Mouse (Mus musculus) lung, adult 18-20 months (tissue): ENCODE measurements around the gene Chrna1.
"Not testable (repeated sequence)": the region's sequence is repeated elsewhere in the genome, so short reads cannot be mapped to it uniquely, and the experiment has no call there.

Experiments
- DNase-seq, 2 experiments: peaks; one replicate each; pipeline ENCODE4 v3.0.0; 2022; ENCODE audit warnings: mixed read lengths in 2 of 2

Chrna1 gene

DNA sequence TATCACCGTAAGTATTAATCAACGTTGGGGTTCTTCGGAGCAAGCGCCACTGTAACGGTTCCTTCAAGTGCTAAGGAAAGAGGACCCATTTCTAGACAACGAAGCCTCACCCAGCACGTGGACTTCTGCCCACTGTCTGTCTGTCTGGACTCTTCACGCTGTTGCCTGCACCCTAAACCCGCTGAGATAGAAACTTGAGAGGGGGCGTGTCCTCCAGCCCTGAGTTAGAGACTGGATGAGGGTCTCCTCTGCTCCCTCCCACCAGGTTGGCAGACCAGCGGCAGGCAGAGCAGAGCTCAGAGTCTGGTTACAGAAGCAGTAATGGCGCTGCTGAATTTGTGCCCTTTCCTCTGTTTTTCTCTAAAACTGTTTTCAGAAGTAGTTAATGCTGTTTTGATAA, 10.0 kb upstream of the Chrna1 start:
- no peak for DNase-seq

DNA sequence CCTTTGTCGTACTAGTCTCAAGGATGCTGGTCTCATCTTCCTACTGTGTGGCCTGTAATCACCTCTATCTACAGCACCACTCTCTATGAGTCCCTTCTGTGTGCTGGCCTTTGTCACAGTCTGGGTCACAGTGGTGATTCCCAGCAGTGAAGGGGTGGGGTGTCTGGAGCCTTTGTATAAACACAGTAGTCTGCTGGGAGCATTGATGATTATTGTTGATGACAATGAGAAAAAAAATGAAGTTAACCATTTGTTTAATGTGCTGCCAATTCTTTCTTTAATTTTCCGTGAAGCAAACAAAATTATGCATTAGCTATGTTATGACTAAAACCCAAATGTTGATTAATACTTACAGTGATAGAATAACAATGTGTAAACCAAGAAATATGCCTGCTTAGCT, 8.8 kb upstream of the Chrna1 start:
- DNase-seq, result no peak

DNA sequence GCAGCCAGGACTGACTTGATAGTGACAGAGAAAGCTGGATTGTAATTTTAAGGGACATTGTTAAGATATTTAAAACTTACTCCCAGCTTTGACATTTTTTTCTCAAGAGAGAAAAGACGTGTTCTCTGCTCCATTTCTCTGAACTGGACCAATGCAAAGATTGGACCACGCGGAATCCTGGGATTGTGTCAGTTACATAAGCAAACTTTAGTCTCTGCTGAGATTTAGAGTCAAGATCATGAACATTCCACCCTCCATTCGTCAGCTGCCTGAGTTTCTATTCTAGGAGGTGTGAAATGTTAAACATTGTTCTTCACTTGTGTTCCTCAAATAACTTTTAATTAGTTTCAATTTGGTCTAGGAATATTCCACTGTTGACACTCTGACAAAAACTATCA, 7.0 kb upstream of the Chrna1 start:
- no peak for DNase-seq

DNA sequence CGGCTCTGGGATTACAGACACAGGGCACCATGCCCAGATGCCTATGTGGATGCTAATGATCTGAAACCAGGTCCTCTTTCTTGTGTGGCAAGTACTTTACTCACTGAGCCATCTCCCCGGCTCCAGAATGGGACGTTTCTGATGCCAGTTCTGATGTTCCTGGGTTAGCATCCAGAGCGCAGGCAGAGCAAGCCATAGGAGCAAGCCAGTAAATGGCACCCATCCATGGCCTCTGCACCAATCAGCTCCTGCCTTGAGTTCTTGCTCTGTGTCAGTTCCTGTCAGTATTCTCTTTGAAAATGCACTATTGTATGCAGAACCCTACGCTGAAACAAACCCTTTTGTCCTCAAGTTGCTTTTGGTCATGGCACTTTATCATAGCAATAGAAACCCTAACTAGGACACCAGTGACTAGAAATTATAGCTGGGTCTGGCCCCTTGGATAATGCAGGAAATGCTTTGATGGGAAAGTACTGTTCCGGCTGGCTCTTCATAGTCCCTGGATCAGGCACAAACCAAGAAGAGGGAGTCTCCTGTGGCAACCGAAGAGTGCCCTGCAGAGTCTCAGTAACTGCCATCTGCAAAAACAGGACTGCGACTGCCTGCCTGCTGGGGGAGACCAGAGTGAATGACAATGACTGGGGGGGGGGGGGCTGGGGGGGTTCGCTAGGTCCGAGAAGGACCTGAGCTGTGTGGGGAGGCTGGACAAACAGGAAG, 6.4 kb upstream of the Chrna1 start:
- no peak for DNase-seq

DNA sequence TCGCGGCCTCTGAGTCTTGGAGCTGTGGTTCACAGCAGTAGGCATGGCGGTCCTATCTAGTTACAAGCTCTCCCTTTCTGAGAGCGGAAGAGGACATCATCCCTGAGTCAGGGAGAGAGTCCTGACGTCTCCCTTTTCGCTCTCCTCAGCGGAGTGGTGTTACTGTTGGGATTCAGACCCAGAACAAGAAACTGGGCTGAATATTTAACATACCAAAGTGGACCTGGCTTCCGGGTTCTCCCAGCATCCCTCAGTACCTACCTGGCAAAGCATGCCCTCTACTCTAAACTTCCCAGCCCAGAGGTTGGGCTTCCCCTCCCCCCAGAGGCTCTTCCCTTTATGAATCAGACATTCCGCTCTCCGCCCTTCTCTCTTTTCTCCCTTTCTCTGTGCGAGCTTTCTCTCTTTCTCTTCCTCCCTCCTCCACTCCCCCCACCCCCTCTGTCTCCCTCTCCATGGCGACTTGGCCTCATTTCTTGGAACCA, 5.3 kb upstream of the Chrna1 start:
- peak in 1 of 2 experiments; percentile 28 for DNase-seq

DNA sequence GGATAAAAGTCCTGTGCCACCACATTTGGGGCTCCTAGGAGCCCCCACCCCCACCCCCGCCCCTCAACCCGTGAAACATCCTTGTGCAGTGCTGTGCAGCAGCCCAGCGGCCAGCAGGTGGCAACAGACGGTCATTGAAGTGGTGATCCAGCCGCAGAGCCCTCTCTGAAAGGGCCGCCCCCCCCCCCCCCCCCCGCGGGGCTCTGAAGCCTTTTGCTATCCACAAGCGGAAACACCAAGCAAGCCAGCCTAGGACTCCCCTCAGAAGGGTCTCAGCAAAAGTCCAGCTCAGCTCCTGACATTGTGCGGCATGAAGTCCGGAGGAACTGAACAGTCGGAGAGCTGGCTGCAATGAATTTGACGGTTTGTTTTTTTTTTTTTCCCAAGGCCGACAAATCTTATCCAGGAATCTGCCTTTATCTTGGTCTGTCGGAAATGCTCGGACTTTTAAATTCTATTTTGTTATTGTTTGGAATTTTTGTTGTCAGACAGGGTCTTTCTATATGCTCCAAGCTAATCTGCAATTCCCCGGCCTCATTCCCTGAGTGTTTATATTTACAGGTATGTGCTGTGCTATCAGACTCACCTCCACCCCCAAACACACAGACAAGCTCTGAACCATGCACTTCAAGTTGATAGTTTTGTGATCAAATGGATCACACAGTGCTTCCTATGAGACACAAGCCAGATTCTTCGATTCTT, 4.7 kb upstream of the Chrna1 start:
- peak; percentile 72 to 81 for DNase-seq

DNA sequence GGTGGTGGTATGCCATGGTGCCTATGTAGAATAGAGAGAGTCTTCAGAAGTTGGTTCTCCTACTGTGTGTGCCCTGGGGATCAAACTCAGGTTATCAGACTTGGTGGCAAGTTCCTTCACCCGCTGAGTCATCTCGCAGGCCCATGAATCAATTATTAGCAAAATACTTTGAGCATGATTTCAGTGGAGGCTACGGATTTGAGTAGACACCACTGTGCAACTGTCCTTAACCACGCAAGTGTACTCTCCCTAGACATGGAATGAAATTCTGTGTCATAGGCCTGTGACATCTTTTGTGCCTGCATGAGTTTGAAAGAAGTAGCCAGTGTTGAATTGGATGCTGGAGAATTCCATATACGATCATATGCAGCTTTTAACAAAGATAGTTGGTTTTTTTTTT, 582 bp upstream of the Chrna1 start:
- no peak for DNase-seq

DNA sequence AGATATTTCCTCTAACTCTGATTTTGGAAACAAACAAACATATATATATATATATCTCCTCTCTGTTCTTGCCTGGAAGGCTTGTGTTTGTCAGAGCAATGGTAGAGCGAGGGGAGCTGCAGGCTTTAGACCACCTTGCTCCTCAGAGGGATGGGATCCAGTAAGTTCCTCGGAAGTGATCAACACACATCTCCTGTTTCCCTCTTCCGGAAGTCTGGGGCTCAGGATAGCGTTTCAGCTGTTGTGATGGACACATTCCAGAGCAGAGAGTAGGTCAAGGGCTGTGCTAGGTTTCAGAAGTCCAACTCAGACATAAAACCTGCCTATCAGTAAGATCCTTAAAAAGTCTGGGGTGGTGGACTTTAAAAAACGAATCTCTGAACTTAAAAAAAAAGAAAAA, 970 bp downstream of the Chrna1 start:
- DNase-seq, result no peak

DNA sequence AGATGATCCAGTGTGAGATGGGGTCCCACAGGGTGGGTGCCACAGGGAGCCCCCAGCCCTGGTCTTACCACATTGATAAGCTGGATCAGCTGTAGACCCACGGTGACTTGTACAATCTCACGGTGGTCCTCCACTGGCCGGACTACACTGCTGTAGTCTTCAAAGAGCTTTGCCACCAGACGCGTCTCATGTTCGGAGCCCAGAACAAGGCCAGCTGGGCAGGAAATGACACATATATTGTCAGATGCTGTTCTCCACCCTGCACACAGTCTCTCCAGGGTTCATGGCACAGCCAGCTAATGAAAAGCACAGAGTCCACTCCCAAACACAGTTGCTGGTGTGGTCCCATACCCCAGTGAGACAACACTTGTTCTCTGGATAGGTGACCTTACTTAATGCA, 5.7 kb downstream of the Chrna1 start:
- no peak for DNase-seq

DNA sequence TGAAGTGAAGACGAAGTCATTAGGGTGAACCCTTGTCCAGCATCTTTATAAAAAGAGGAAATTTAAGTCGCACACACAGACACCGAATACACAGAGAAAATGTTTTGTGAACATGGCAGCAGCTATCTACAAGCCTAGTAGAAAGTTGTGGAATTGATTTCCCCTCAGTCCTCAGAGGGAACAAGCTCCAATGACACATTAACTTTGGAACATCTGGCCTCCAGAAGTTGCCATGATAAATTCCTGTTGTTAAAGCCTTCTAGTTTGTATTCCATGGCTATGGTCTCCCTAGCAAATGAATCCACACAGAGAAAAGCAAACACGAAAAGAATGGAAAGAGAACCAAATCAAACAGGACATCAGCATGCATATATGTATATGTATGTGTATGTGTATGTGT, 6.6 kb downstream of the Chrna1 start:
- DNase-seq, result no peak

DNA sequence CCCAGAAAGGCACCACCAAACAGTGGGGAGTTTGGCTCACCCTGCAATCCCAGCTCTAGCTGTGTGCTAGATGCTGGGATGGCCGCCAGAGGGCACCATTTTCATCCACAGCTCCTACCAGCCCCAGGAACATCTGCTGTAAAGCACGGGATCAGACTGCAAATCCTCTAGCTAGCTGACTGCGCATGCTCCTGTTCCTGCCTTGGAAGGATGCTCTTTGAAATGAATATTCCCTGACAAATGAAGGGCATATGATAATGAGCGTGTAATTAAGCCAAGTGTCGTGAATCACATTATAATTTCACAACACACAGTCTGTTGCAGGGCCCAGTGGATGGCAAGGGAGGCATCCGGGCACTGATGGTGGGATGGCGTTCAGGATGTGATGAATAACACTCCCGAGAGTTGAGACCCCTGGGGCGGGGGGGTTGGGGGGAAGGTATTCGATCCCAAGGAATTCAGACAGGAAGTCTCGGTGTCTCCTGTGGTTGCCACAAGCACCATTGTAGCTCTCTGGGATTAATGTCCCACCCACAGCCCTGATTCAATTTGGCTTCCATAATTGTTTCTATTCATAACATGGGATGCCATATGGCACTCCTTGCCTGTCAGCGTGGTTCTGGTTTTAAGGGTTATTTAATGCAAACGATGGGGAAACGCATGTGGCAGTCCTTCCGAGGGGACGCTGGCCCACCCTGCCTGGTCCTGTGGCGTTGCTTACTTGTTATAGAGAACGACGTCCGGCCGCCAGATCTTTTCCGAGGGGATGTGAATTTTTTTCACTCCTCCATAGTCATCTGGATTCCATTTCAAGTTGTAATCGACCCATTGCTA, 7.4 kb downstream of the Chrna1 start:
- peak; percentile 54 to 63 for DNase-seq

DNA sequence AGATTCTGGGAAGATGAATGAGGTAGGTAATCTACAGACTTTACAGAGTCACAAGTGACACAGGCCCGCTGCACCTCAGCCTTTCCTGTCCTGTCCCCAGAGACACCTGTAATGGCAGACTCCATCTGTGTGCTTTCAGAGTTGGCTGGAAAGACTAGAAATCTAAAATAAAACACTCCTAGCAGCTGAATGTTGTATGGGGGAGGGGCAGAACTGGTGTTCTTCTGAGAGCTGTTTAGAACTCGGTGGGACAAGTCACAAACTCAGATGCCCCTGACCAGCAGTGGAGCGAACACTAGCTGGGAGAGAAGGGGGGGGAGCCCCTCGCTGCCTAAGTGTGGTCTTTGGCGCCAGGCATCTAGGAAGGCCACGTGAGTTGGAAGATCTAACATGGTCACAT, 8.2 kb downstream of the Chrna1 start:
- DNase-seq, result no peak

DNA sequence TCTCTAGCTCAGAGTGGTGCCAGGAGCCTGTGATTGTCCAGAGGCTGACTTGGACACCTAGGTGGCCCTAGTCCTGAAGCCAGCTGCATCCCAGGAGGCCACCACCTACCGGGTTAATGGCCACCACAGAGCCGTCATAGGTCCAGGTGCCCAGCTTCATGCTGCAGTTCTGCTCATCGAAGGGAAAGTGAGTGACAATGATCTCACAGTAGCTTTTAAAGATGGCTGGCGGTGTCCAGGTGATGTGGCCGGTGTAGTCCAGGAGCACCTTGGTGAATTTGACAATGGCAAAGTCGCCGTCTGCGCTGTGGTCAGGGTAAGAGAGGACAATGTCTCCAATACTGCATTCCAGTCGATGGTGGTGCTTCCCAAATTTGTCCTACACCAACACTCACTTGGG, 8.8 kb downstream of the Chrna1 start:
- DNase-seq, result no peak

DNA sequence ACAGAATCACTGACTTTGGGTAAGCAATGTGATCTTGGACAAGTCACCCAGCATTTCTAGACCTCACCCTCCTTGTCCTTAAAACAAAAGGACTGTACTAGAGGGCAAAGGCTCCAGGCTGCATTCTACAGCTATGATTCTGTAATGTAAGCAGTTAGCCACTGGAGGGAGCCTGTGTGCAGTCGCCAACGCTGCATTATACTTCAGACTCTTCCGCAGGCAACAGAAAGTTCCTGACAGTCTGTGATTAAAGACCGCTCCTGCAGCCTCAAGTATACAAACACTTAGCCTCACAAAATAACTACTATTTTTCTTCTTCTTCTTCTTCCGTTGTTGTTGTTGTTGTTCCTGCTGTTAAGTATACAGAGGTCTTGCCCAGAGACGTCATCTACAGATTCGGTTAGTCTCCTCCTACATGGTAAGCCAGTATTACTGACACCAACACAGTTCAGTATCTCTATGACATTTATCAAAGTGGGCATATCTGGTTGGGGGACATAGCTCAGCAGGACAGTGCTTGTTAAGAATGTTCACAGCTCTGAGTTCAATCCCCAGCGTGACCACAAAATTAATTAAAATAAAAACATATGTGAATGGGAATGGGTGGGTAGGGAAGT, 13.0 kb downstream of the Chrna1 start:
- peak; percentile 43 to 64 for DNase-seq

DNA sequence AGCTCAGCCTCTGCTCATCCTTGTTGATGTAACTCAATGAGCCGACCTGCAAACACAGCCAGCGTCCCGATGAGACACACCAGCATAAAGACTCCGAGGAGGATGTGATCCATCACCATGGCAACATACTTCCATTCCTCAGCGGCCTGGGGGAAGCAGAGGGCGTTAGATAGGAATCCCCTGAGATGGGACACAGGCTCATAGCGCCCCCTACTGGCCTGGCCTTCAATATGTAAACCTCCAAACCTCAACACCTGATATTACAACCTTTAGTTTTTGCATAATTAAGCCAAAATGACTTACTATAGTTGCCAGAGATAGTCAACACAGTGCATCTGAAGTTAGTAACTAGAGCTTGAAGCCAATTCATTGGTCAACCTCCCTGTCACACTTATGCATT, 14.0 kb downstream of the Chrna1 start:
- peak in 1 of 2 experiments; percentile 21 for DNase-seq

DNA sequence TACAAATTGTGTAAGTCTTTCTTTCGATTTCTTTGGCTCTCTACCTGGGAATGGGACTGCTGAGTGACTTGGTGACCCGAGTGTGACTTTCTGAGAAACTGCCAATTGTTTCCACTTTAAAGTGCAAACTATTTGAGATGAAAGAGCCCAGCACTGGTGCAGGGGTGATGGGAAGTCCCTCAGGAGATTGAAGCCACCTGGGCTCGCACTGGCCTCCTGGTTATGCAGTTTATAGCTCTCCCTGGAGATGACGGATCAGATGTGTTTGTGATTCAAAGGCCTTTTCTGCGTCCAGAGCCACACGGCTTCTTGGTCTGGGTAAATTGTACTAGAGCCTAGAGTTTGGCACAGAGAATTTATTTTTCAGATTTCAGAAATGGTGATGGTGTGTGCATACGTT, 16.4 kb downstream of the Chrna1 start:
- no peak for DNase-seq

DNA sequence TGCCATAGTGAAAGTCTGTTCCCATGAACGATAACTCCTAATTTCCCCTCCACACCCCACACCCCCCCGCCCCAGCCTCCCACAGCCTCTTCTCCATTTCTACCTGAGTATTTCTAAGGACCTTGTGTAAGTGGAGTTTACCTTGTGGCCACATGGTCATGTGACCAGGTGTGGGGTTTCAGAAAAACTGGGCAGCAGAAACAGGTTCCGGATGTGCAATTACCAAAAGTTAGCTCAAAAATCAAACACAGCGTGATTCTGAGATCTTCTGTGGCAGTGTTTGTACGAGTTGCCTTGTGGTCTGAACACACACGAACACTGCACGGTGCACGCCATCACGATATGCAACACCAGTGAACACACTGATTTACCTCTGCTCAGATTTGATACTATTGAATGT, 17.5 kb downstream of the Chrna1 start:
- peak; percentile 37 to 53 for DNase-seq

DNA sequence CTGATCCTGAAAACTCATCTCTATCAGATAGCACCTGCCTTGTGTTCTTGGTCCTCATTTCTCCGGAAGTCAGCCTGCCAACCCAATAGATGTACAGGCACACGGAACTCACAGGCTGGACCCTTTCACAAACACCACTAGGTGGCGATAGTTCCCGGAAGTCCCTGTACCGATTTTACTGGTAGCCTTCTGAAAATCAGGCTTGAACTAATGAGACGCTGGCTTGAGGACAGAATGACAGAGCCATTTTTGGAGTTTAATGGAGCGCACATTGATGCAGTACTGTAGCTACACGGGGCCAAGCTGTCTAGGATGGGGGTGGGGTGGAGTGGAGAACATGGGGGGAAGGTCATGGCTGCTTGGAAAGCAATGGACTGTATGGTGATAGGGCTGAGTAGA, 18.5 kb downstream of the Chrna1 start:
- no peak for DNase-seq

DNA sequence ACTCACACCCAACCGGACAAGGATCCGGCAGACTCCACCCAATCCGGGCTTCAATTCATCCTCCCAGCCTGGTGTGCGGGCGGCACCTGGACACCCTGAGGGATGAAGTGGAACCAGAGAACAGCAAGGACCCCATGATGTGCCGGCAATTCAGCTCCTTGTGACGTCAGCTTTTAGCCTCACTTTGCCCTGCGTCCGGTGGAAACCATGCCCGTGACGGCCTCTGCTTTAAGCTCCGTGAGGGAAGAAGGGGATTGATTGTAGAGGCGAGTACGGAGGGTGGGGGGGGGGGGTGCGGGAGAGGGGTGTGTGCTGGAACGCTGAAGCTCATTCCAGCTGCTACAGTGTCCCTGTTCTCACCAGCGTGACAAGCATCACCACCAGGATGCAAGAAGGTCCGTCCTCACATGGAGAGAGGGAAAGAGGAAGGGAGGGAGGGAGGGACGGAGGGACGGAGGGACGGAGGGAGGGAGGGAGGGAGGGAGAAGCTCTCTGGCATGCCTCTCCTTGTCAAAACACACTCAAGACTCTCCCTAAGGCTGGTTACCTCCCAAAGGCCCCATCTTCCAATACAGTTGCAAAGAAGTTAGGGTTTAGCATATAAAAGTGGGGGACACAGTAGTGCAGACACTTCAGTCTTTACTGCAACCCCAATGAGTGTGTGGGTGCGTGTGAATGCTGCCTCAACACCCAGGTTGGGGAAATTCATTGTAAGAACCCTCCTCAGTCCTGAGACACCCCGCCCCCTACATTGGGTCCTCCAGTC, 19.1 kb downstream of the Chrna1 start:
- DNase-seq, result no peak

DNA sequence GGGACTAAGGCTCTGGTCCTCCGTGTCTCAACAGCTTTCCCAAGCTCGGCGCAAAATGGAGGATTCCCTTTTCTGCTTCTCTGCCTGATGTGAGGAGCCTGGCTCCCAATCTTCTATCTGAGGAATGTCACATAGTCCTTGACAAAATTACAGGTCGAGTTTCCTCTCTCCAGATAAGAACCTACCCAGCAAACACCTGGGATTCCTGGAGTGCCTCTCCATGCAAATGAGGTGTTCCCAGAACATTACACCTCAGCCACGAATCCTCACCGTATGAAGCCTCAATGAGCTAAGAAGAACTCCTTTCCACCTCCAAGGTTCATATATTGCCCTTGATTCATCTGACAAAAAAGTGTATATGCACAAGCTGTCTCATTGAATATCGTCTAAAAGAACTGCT, 19.7 kb downstream of the Chrna1 start:
- DNase-seq, result peak in 1 of 2 experiments; percentile 56

DNA sequence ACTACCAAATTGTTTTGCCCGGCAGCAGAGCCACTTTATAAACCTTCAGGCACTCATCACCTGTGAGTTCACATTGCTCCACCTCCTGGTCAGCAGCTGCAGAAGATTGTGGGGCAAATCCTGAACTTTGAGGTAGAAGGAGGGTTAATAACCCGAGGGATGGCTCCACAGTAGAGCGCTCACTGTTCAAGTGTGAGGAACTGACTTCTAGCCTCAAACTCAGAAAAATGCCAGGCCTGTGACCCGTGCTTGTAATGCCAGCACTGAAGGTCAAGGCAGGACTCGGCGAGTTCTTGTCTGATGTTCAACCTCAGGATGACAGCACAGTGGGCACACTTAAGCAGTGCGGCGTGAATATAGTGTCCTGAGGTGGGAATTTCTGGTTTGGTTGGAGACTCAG, 22.2 kb downstream of the Chrna1 start:
- DNase-seq, result no peak

DNA sequence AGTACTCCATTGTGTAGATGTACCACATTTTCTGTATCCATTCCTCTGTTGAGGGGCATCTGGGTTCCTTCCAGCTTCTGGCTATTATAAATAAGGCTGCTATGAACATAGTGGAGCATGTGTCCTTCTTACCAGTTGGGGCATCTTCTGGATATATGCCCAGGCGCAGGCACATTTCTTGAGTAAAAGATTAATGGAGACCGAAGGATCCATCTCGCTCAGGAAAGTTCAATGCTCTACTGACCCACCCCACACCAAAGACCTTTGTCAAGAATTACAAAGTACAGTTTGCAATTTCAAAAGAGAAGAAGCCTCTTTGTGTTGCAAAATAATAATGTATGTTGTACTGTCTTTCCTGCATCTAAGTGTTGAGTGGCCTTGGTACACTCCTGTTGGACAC, 23.1 kb downstream of the Chrna1 start:
- not testable (repeated sequence) for DNase-seq
